Mouse (Mus musculus) kidney, adult 9 months (tissue): ENCODE measurements around the gene Ccnl2.

Experiments
- DNase-seq: peaks from one replicate; pipeline ENCODE4 v3.0.0; 2022

The Ccnl2 gene

DNA sequence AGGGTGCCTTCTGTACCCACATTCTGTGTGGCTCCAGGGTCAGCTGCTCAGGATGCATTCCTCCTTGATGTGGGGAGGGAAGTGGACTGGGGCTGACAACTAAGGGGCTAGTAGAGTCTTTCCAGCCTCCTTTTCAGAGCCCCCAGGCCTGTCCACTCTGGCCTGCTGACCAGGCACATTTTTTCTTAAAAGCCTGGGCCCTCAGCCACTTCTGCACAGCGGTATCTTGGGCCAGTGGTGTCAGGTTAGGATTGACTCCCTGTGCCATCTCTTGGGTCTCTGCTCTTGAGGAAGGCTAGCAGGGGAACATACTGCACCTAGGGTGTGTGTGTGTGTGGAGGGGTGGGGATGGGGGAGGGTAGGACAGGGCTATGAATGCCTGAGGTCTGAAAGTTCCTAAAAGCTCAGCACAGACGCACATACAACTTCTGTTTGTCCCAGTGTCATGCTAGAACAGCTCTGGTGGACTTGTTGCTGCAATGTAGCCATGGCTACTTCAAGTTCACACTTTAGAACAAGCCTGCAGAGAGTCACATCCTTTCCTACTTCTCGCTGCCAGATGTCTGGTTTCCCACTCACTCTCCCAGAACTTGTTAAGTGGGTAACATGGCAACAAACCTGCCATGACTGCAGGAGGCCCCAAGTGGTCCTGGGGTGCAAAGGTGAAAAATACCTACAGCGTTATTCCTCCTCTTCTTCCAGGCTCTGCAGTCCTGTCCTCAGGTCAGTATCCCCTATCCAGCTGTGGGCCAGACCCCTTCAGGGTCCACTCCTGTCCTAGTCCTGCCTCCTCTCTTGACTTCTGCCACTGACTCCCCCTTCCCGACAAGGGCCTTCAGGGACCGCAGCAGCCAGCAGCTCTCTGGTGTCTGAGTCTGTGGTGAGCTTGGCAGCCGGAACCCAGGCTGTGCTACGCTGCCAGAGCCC is 28.1 kb downstream of the Ccnl2 start:
- no peak for DNase-seq

DNA sequence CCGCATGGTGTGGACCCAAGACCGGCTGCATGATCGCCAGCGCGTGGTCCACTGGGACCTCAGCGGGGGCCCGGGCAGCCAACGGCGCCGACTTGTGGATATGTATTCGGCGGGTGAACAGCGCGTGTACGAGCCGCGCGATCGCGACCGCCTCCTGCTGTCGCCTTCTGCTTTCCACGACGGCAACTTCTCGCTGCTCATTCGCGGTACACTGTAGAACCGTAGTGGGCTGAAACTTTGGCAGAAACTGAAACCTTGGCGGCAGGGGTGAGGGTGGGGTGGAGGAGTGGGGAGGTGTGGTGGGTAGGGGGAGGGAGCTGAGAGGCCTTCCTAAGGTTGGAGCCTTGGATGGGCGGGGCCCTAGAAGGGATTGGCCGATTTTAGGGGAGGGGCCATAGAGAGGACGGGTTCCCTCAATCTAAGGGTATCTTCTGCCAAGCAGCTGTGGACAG is 28.7 kb downstream of the Ccnl2 start:
- peak; percentile 75 for DNase-seq

DNA sequence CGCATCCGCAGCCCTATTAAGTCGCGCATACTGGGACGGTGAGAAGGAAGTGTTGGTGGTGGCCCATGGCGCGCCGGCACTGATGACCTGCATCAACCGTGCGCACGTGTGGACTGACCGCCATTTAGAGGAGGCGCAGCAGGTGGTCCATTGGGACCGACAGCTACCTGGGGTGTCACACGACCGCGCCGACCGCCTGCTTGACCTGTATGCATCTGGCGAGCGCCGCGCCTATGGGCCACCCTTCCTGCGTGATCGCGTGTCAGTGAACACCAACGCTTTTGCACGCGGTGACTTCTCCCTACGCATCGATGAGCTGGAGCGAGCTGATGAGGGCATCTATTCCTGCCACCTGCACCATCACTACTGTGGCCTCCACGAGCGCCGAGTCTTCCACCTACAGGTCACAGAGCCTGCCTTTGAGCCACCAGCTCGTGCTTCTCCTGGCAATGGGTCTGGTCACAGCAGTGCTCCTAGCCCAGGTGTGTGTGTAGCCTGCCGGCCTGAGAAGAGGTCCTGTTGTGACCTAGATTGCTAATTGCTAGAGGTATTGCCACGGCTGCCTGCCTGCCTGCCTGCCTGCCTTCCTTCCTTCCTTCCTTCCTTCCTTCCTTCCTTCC is 29.5 kb downstream of the Ccnl2 start:
- no peak for DNase-seq

DNA sequence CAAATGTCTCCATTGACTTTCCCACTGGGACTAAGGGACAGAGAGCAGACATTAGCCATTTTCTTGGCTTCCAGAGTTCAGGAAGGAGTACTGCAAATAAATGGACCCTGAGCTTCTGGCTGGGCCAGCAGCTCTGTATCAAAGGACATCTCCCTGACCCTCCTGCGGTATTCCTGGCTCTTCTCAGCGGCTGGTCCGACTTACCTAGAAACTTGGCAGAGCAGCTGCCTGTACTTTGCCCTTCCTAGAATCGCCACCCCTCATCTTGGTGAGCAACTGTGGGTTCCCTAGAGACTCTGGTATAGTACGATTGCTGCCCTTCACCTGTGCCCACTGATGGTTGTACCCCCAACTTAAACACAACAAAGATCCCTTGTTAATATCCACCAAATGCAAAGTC is 30.9 kb downstream of the Ccnl2 start:
- peak; percentile 83 for DNase-seq

GRCm38 (mm10) chr4:155846871-155847578 is 34.7 kb downstream of the Ccnl2 start, which contains the start of gene Dvl1:
Gene Dvl1 (plus strand): TSS chr4:155847402.
- DNase-seq = peak; percentile 90

GRCm38 (mm10) chr4:155847591-155848352 is 35.5 kb downstream of the Ccnl2 start:
- DNase-seq = peak; percentile 72

- peak; percentile 87 for DNase-seq
These were observed 36.3 kb downstream of the Ccnl2 start for GRCm38 (mm10) chr4:155848434-155849095.

- no peak for DNase-seq
These were observed 37.1 kb downstream of the Ccnl2 start for GRCm38 (mm10) chr4:155849391-155849790.

- peak; percentile 76 for DNase-seq
These were observed 37.6 kb downstream of the Ccnl2 start for GRCm38 (mm10) chr4:155849792-155850451.

- no peak for DNase-seq
These were observed 39.1 kb downstream of the Ccnl2 start for GRCm38 (mm10) chr4:155851368-155851767.

DNA sequence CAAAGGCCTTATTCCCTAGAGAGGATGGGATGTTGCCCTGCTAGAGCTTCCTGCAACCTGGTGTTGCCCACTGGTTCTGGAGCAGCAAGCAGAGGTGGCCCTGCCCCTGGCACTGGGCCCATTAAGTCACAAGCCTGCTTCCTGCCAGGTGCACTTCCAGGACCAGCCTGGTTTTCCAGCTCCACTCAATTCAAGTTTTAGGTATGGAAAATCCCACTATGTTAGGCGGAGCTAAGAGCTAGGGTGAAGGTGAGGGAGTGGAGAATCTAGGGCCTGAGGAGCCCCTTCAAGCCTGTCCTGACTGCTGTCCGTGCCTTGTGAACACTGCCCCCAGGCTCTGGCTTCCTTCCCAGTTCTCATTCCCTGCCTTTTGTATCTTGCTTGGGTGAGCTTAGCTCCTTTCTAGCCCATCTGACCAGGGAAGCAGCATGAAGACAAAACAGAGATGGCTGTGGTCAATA is 39.7 kb downstream of the Ccnl2 start:
- DNase-seq = peak; percentile 79

GRCm38 (mm10) chr4:155853421-155853820 is 41.1 kb downstream of the Ccnl2 start:
- DNase-seq = no peak

- no peak for DNase-seq
These were observed 42.7 kb downstream of the Ccnl2 start for GRCm38 (mm10) chr4:155854991-155855390.

- DNase-seq = no peak
These were observed 43.8 kb downstream of the Ccnl2 start for GRCm38 (mm10) chr4:155856071-155856470.

DNA sequence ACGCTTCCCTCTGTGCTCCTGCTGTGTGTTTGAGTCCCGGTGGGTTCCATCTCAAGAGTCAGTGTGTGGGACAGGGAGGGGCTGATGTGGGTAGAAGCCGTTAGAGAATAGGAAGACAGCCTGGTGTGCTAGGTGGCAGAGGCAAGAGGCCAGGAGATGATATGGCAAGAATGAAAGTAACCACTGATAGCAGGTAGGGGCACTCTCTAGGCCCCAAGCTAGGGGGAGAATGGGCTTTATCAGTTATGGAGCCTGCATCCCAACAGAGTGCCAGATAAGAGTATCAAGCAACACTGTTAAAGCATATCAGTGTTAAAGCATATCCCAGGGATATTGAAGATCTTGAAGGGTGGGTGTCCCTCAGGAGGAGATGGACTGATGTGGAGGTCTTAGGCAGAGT is 44.6 kb downstream of the Ccnl2 start:
- no peak for DNase-seq

GRCm38 (mm10) chr4:155859318-155859717 is 47.0 kb downstream of the Ccnl2 start:
- DNase-seq = no peak

DNA sequence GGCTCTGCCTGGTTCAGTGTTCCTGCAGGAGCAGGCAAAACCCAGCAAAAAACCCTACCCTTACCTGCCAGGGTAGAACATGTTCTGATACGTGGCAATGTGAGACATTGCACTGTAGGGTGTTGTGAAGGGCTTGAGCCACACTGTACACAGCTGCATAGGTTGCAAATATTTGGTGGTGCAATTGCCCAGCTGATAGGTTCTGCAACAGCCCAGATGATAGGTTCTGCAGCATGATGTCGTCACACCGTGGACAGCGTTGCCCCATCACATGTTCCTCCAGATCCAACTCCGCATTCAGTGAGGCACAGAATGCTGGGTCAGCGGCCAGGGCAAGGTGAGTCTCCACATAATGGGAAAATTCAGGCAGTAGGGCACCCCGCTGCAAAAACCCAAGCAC is 49.5 kb downstream of the Ccnl2 start:
- DNase-seq = no peak

DNA sequence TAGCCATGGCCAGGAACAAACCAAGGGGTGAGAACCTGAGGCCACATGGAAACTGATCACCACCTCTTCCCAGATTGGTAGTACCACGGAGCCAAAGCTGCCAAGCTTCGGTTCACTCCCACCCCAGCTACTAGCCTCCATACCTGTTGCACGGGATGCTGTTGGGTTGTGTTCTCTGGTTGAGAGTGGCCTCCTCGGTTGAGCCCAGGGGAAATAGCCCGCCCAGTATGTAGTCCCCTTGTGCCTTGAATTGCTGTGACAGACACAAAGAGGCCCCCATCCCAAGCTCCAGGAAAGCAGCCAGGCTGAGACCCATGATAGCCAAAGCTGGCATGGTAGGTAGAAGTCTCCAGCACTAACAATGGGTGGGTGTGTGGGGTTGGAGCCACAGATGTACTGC is 50.7 kb downstream of the Ccnl2 start, which contains the start of gene Tas1r3:
TSS of gene Tas1r3 (minus strand) at position 362 of the 400 bp plus-strand sequence.
- no peak for DNase-seq

GRCm38 (mm10) chr4:155868614-155869298 is 56.5 kb downstream of the Ccnl2 start:
- peak; percentile 61 for DNase-seq

DNA sequence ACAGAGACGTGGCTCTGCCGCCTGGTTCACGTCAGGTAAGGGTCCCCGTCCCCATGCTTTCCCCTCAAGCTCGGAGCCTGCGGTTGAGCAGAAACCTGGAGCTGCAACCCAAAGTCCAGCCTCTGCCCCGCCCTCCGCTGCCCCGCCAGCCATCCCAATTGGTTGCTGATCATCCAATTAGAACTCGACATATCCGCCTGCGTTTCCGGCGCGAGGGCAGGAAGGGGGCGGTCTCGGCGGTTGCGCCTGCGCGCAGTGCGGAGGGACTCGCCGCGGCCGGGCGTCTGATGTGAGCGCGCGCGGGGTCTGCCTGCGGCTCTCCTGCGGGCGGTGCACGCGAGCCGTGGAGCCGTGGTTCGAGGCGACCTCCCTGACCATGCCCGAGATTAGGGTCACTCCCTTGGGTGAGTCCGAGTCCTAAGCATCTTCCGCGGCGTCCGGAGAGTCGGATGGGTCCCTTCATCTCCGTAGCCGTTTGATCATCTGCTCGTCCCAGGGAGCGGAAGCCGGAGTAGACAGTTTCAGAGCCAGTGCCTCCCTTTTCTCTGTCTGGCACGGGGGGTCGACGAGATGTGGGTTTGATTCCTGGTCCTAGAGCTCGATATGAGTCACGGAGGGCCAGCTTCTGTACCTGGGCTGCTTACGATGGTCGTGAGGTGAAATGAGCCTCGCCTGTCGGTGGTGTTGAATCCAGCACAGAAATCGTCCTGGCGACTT is 57.2 kb downstream of the Ccnl2 start, which contains the start of the genes Cptp and Ints11:
TSS of gene Cptp (minus strand) at position 124 of the 717 bp plus-strand sequence.
TSS of gene Ints11 (plus strand) at position 230 of the 717 bp plus-strand sequence.
- DNase-seq = peak; percentile 98
